Mouse (Mus musculus) thymus, postnatal 0 days (tissue): ENCODE results near the gene Sstr3. TPM values are rescaled to one million over a fixed set of nuclear protein-coding genes. Genes with fewer than 3 reads are reported as not detected.
A peak's percentile ranks its signal among the peaks of the same experiment; 100 is the strongest.

Experiments
- DNase-seq: peaks from one replicate; pipeline ENCODE4 v3.0.0-alpha.2; 2015; ENCODE audit warnings: low spot score
- polyA plus RNA-seq: library from polyadenylated mRNA; unstranded; fragments of >200 nt; fragmentation: Nextera tagmentation; extraction: Ambion mirVana; gene quantifications from 2 replicates; pipeline ENCODE4 v1.2.1, GENCODE M21; 2015

The Sstr3 gene
- polyA plus RNA-seq, 1 experiment from 2014 or later: 0.03 TPM

- DNase-seq: peak; percentile 96
Observed at GRCm38 (mm10) chr15:78531901-78532469, 12.5 kb downstream of the Sstr3 start.

GRCm38 (mm10) chr15:78531451-78531720, 13.1 kb downstream of the Sstr3 start:
- no peak for DNase-seq

GRCm38 (mm10) chr15:78530671-78531450, 13.6 kb downstream of the Sstr3 start, which contains the start of gene C1qtnf6:
Gene C1qtnf6, minus strand, starts transcription at chr15:78531416.
- no peak for DNase-seq

DNA sequence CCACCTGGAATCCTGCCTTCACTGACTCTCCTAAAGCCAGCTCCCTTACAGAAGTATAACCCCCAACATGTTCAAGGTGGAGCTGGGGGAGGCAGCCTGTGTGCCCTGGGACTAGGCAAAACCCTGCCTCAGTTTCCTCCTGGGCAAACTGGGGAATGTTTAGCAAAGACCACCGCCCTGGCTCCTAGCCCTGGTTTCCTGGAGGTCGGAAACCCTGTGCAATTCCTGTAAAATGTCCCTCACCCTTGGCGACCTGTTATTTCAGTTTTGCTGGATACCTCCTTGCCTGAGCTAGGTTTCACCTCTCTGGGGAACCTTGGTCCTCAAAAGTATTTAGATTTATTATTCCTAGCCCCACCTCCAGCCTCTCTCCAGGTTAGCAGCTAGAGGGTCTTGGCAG, 14.3 kb downstream of the Sstr3 start:
- DNase-seq: no peak

- DNase-seq: no peak
Observed at GRCm38 (mm10) chr15:78529428-78529990, 15.0 kb downstream of the Sstr3 start.

GRCm38 (mm10) chr15:78528726-78529411, 15.6 kb downstream of the Sstr3 start:
- peak; percentile 39 for DNase-seq

DNA sequence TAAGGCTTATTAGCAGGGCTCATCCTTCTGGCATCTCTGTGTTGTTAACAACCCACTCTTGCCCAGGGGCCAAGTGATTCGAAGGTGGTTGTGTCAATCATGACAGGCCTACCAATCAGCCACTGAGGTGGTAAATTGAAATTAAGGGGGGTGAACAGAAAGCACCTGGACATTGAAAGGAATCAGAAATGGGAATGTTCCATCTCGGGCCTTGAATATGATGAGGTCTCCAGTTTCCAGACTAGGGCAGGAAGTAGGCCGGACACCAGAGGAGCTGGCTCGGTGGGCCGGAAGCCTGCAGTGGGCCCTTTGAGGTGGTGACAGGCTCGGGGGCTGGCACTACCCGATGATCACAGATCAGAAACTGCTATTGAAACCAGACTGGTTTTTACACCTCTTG, 16.5 kb downstream of the Sstr3 start:
- peak; percentile 38 for DNase-seq

DNA sequence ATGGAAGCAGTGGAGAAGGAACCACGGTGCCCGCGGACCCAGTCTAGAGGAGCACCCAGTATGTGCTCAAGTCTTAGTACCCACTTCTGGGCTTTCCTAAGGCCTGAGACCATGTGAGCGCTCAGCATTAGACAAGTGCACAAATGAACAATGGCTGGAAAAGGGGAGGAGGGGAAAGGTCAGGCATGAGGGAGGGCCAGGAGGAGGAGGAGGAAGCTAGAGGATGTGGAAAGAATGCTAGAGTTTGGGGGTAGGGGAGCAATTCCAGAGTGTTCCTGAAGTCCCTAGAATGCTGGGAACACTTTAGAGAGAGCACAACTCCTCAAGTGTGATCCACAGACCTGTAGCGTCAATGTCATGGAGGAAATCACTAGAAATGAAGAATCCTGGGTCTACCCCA, 20.3 kb downstream of the Sstr3 start:
- no peak for DNase-seq

GRCm38 (mm10) chr15:78521892-78522291, 22.6 kb downstream of the Sstr3 start:
- no peak for DNase-seq

GRCm38 (mm10) chr15:78521331-78521730, 23.2 kb downstream of the Sstr3 start:
- DNase-seq: no peak

- no peak for DNase-seq
Observed at GRCm38 (mm10) chr15:78520112-78520715, 24.3 kb downstream of the Sstr3 start.

DNA sequence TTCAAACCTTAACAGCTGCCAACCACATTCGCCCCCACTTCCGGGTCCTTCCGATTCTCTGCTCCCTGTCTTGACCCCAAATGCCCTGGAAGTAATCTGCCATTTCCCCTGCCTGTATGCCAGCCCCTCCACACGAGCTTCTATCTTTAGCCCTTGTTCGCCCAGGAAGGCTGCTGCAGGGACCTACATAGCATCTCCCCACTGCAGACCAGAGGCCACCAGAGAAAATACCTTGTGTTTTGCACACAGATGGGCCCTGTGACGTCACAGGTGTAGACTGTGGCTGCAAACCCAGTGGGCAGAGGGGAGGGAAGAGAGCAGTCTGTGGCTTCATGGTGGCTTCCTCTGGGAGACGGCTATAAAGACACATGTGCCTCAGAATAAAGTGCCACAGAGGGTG, 26.3 kb downstream of the Sstr3 start:
- peak; percentile 37 for DNase-seq

DNA sequence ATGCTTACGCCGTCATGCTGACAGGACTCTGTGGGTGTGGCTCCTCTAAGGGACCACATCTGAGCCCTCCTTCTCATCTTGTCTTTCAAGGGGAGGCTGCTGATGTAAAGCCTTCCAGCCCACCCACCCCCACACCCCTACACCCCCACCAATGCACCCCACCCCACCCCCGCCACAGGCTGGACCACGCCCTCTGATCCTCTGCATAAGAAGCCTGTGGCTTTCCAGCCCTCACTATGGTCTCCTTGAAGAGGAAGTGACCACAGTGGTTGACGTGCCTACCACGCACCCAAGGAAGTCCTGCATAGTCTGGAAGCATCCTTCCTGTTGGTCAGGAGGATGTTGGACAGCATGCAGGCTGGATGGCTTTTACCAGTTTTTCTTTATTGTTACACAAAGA, 28.7 kb downstream of the Sstr3 start:
- no peak for DNase-seq

DNA sequence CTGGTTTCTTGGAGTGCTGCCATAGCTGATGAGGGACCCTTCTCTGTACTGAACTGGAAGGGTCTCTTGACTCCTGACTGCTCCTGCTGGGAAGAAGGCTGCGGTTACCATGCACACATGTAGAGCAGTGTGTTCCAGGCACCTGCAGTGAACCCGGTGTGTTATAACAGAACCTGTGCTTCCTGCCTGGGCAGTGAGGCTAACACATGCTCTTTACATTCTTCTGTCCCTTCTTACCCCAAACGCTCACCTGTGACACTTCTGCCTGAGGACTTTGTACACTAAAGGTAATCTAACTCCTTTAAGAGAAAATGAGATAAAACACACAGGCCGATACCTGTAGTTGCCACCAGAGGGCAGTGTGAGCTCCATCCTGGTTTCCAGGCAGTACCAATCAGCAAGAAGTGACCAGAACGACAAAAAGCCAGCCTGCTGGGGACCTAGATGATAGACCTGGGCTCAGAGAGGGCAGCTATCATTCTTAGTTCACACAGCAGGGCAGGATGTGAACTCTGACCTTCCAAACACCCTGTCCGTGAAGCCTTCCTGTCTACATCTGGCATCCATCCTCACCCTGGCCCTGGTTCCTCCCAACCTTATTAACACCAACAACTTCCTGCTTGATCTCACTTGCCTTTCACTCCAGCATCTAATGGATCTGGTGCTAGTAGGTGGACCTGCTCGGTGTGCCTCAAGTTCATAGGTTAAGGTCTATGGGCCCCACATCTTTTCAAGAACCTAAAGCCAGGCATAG, 29.9 kb downstream of the Sstr3 start:
- peak; percentile 73 for DNase-seq

- DNase-seq: no peak
Observed at GRCm38 (mm10) chr15:78513019-78513418, 31.5 kb downstream of the Sstr3 start.

DNA sequence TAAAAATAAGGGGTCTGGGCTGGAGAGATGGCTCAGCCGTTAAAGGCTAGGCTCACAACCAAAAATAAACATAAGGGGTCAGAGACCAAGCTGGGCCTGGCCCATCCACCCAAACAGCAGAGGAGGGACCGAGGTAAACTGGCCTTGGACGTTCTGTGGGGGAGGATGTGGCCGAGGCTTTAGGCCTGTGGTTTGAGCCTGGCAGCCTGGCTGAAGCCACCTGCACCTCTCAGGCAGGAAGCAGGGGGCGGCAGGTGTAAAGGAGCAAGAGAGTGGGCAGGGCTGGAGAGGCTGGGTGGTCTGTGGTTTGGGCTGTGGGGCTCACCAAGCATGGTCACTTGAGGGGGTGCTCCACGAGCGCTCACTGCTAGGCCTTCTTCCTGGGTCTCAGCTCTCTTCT, 32.5 kb downstream of the Sstr3 start:
- DNase-seq: no peak

DNA sequence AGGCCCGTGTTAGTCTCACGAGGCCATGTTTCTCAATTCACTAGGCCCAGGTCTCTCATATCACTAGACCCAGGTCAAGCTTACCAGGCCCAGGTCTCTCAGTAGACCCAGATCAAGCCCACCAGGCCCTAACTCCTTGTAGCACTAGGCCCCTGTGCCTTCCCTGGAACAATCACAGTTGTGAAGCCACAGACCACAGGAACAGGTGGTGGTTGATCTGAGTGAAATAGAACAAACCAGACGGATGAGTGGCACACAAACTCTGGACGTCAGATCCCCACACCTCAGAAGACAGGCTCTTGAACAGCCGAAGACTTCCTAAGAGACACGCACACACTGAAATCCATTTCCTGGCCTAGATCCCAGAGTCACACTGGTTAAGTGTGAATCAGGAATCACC, 33.7 kb downstream of the Sstr3 start:
- DNase-seq: peak; percentile 16

DNA sequence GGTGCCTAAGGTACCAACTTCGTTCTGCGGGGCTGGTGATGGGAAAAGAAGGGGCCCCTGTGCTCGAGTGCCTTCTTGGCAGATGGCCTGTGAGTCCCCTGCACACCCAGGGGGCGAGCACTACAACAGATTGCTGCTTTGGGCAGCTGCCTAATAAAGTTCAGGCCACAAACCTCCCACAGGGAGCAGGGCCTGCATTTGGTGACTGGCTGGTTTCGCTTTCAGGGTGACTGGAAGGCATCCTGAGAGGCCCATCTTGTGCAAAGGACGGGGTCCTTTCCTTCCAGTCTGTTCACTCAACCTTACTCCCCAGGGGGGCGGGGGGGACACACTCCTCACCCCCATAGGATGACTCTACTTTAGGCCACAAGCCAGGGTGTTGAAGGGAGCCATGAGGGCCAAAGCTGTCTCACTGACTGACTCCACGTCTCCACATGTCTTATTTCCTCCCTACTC, 34.3 kb downstream of the Sstr3 start:
- DNase-seq: no peak

DNA sequence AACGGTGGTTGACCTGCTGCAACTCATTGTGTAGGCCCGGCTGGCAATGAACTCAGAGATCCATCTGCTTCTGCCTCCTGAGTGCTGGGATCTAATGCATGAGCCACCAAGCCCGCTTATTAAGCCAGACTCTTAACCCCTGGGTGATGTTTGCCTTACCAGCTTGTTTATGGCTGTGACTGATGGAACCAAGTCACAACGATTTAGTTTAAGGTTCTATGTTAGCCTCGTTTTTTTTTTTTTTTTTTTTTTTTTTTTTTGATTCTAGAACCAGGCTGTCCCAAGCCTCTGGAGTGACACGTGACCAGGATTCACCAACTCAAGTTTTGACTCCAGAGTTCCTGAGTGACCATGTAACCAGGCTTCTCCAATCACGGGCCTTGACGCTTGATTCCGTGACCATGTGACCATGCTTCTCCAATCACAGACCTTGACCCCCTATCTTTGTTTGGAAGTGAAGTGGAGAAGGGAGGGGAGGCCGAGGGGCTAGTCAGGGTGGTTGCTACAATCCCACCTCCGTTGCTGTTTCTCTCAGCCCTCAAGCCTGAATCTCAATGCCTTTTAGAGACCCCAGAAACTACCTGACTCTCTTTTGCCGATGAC, 35.1 kb downstream of the Sstr3 start:
- no peak for DNase-seq

DNA sequence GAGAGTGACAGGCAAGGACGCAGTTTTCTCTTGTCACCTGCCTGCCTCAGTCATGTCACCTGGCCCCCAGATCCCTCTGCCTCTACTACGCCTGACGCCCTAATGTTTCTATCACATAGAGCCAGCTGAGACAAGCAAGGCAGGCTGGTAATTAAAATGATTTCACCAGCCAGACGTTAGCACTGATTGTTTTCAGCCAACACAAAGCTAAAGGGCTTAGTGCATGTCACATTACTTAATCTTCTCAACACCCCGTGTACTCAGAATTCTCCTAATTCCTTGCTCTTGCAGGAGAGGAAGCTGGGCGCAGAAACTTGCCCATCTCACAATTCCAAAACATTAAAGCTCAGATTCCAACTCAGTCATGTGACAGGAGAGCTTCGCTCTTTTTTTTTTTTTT, 36.0 kb downstream of the Sstr3 start:
- DNase-seq: no peak

DNA sequence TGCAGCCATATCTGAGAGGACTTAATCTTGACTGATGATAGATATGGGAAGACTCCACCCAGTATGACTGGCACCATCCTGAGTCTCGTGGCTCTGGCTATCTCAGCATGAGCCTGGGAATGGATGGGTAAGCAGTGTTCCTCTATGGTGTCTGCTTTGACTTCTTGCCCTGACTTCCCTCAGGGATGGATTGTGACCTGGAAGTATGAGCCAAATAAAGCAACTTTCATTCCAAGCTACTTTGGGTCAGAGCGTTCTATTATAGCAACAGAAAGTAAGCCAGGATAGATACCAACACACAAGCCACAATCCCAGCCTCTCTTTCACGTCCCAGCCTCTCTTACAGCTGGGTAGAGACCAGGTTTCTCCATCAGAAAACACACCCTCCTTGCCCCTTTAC, 38.9 kb downstream of the Sstr3 start:
- no peak for DNase-seq
